Mouse (Mus musculus) cerebellum, adult 11-12 months (tissue): Measurements from ENCODE around the gene Dnaja2.

Experiments used
- DNase-seq: peaks from one replicate; pipeline ENCODE4 v3.0.0; 2022

Dnaja2 gene

DNA sequence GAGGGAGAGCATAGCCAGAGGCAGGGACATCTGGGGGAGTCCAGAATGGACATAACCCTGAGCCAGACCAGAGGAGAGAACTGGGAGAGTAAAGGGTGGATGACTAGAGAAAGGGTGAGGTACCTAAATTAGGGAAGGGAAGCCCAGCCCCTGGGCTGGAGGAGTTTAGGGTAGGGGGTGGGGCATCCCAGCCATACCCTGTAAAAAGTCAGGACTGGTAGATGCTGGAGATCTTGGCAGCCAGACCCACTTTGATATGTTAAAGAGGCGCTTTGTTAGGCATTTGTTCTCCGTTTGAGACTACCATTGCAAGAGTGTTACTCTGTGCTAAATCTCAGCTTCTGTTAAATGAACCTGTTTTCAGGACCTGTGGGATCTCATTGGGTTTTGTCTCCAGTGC is 56.6 kb downstream of the Dnaja2 start:
- DNase-seq = no peak

DNA sequence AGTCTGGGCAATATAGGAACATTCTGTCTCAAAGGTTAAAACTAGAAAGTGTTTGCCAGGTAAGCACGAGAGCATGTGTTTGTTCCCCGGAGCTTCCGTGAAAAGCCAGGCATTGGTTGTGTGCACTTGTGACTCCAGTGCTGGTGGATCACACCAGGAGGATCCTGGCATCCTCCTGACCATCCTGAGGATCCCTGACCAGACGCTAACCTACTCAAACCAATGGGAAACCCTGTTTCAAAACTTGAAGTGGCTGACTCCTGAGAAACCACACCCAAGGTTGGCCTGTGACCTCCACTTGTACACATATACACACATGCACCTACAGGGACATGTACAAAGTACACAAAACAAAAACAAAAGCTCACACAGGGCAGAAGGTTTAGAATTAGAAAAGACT is 58.4 kb downstream of the Dnaja2 start:
- no peak for DNase-seq

DNA sequence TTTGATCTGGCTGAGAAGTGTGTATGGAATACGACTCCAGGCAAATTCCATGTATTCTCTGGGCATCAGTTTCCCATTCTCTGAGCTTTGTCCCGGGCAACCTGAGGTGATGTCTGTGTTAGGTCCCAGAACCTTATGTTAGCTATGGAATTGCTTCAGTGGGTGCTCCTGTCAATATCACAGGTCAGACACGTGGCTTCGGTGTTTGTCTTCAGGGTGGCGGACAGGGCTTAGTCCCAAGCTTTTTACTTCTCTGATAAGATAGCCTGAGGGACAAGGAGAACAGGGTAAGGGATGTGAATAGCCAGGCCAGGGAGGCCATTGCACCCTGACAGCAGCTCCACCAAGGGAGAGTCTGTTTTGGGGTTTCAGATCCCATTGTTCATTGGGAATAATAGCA is 59.0 kb downstream of the Dnaja2 start:
- DNase-seq = no peak

DNA sequence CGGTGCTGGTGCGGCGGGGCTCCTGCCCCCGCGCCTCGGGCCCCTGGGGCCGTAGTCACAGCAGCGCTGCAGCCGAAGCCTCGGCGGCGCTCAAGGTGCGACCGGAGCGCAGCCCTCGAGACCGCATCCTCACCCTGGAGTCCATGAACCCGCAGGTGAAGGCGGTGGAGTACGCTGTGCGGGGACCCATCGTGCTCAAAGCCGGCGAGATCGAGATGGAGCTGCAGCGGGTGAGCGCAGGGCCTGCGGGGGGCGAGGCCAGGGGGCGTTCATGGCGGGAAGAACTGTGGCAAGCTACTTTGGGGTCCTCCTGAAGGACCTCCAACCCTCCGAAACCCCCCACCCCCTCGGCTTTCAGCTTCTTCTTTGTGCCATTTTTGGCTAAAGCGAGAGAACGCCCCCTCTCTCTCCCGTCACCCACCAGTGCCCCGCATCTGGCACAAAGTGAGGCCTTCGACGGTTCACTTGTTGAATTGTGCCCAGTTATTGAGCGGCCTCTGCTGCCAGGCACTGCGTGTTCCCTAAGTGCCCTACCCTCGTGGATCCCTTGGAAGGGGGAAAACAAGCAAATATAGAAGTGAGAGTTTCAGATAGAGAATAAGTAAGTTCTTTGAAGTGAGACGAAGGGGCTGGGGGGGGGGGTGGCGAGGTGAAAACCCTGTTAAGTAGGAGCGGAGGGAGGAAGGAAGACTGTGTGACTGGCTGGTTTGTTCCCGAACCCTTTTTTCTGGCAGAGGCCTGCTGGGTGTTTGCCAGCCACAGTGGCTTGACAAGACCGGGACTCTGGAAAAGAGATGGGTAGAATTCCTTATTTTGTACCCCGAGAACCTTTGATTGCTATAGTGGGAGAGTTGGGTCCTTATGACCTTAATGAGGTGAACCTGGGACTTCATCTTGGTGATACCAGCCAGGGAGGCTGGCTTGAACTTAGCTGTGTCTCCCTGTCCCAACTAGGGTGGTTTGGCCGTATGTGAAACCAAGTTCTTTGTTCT is 61.9 kb downstream of the Dnaja2 start:
- peak; percentile 56 for DNase-seq

DNA sequence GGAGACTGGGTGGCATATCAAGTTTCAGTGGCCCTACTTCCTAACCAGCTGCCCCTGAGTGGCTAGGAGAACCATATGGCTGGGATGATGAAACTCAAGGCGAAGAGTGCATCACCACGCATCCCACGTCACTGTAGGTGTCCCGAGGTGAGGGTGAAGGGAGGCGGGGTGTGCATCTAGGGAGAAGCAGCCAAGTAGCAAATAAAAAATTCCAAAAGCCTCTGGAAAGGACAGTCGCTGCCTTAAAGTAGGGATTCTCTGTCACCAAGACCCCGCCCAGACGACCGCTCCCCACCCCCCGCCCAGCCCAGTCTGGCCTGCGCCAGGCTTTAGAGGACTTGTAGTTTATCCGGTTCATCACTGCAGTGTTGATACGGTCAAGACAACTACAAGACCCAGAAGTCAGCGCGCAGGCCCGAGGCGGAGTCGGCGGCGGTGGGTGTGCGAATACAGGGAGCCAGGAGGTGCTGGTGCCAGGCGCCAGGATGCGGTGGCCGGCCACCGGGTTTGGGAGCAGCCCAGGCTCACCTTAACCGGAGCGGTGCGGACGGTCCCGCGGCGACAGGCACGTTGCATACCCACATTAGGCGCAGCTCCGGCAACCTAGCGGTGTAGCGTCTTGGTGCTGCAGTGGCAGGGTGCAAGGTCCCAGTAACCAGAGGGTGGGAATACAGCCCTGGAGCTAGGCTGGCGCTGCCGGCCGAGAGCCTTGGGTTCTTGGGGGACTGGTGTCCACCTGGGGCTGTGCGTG is 62.8 kb downstream of the Dnaja2 start, which contains the start of gene Gpt2:
Gene Gpt2 (plus strand): TSS at position 452 of the 751 bp plus-strand sequence.
- peak; percentile 95 for DNase-seq

DNA sequence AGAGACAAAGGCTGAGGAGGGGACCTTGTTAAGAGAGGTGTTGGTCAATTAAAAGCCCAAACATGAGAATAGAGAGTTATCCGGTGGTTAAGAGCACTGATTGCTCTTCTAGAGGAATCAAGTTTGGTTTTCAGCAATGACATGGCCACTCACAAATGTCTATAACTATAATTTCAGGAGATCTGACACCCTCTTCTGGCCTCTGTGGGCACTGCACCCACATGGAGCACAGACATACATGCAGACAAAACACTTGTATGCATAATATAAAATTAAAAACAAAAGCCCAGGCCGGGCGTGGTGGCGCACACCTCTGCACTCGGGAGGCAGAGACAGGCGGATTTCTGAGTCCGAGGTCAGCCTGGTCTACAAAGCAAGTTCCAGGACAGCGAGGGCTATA is 65.6 kb downstream of the Dnaja2 start:
- no peak for DNase-seq

DNA sequence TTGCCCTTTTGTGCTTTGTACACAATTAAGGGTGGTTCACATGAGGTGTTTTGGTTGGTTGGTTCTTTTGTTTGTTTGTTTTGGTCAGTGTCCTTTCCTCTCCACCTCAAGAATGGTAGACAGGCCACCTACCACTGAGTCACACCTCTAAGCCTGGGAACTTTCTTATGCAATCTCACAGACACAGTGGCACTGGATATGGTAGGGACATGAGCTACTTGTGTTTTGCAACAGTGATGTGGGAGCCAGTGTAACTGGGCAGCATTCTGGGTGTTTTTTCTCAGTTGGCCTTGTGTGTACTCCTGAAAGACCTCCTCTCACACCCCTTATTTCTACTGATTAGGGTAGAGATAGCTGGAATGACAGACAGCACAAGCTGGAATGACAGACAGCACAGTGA is 66.5 kb downstream of the Dnaja2 start:
- no peak for DNase-seq

DNA sequence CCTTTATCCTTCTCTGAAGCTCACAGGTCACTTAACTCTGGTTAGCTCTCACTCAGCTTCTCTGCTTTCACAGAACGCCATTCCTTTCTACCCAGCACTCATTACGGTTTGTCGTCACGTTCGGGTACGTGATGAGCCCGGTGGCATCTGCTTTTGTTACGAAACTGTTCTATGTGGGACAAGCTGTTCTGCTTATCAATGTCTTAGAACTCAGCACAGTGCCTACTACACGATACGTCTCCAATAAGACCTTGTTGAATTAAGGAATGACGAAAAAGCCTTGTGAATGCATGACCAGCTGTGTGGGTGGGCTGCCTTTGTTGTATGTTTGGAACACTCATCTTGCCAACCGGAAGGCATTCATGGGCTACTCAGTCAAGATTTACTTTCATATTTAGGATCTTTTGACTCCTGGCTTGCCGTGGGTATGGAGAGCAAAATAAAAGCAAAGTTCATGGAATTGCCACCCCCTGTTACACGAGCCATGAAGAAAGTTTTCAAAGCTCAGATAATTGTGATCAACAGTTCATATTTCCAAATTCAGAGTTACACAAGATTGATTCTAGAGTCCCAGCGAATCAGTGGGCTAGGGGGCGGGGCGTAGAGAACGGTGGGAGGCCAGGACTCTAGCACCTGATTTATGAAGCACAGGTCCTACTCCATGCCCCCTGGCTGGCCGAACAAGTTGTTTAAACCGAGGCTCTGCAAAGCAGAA is 67.1 kb downstream of the Dnaja2 start:
- no peak for DNase-seq
